Mouse (Mus musculus) ovary, postnatal 14 days (tissue): ENCODE results near the gene Pth2r.

Experiments
- DNase-seq: peaks from one replicate; pipeline ENCODE4 v3.0.0; 2022; ENCODE audit warnings: low spot score

Gene Pth2r

DNA sequence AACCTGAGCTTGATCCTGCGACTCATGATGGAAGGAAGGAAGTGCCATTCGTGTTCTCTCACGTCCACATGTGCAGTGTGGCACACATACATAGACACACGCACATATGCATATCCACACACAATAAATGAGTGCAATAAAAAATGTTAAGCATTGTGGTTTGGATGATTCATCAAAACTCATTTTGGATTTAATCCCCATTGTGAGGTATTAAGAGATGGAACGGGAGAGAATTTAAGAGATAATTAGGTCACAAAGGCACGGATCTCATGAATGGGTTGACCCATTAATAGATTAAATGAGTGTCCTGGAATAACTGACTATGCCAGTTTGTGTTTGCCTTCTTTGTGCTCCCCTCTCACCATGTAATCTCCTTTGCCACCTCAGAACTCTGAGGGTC is at the start of gene Pth2r:
Pth2r (plus strand) TSS at position 301 of the 400 bp plus-strand sequence.
- DNase-seq = no peak

DNA sequence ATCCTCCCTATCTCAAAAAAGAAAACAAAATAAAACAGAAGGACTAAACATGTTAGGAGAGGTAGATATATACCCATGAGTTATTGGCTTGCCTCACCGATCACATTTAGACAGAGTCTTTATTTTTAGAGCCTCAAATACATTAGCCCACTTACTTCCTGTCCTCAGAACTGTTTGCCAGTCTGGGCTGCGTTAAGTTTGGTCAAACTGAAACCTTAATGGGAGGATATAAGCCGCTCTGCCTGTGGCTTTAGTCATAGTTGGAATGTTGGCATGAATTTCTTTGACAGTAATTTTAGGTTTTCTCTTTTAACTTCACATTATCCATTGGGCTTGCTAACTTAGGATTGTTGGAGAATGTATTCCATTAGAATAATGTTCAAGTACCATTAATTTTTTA is 44.1 kb upstream of the Pth2r start:
- no peak for DNase-seq

DNA sequence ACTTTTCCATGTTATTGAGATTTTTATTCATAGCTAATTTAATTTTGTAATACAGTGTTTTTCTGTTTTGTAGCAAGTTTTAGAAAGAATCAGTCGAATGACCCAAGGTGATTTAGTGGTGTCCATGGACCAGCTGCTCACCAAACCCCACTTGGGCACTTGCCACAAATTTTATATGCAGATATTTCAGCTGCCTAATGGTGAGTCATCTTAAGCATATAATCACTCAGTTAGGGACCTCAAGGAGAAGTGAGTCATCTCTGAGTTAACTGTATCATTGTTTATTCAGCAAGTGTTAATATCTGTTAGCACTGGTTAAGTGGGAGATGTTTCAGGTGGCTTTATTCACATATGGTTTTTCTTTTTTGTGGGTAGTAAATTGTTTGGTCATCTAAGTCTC is 36.2 kb upstream of the Pth2r start:
- no peak for DNase-seq

DNA sequence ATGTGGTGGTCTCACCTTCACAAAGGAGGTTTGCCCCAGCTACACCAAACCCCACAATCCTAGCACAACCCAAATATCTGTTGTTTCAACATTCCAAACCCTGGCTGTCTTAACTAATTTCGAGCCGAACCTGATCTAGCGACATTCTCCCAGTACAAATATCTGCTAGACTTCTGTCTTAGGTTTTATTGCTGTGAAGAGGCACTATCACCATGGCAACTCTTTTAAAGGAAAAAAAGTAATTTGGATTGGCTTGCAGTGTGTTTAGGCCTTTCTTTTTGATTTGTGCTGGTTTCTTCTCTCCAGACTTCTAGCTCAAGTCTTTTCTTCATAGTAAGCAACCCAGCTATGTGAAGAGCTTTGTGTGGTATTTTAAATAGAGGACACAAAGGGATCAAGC is 1.4 kb upstream of the Pth2r start:
- DNase-seq = no peak

DNA sequence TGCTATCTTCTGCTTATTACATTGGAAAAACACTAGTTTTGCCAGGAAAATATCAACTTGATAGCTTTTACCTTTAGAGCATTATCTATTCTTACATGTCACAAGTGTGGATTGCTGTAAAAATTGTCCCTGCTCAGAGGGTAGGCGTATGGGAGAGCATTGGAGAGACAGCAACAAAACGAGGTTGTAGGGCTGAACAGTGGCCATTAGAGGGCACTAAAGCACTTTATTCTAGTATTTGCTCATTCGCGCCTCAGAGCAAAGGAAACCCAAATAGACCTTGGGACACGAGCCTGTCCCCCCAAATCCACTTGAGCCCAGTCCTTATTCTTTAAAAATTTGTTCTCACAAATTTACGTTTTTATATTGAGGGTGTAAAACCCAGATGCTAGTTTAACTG is 910 bp downstream of the Pth2r start:
- DNase-seq = peak; percentile 13

DNA sequence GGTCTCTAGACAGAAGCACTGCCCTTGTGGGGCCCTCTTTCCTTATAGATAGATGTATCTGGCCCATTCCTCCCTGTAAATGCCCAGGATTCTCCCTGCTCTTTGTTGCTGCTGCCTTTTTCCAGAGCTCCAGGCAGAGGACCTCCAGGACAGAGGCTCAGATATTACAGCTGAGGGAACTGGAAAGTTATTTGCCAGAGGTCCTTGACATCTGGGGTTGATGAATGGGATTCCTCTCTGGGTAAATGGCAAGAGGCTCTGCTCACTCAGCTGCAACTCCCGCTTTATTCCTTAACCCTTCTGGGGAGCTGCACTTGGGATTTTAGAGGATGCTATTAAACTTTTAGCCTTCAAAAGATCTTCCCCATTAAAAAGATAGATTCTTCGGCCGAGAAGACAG is 26.6 kb downstream of the Pth2r start:
- no peak for DNase-seq

DNA sequence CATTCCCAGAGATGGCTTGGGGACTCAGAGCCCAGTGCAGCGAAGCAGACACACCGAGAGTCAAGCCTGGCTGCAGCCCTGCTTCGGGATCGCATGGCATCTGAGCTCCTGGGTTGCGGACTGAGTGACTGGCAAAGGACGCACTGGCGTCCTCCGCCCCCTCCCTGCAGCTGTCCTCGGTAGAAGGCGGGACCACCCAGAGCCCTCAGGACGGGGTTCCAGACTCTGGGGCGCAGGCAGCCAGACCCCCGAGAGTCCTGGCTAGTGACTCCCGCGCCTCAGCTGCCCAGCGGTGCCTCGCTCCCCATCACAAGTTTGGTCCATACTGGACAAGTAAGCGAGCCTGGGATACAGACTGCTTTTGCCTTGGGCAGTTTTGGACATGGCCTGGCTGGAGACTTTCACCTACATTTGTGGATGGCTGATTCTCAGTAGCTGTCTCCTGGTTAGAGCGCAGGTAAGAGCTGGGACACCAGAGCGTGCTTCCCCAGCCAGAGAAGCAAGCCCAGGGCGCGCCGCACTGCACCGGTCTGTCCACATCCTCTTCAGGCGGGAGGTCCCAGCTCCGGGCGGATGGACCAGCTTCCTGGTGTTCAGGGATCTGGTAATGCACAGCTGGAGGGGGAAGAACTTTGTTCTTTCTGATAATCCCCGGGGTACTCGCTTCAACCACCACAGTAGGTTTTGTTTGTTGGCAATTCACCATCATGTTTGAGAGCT is 29.5 kb downstream of the Pth2r start:
- DNase-seq = no peak

DNA sequence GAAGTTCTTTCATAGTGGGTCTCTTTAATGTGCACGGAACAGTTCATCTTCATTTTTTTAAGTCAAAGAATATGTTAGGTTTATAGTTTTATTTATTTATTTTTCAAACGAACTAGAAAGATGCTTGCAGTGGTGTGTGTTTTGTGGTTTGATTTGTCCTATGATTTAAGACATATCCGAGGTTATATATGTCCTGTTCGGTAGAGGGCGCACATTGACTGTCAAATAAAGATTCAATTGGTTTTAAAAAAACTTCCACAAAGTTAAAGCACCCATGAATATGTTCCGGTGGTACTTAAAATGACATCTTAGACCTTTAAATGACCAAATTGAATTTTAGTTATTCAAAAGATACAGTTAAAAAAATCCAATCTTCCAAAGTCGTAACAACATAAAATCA is 30.3 kb downstream of the Pth2r start:
- peak; percentile 19 for DNase-seq

DNA sequence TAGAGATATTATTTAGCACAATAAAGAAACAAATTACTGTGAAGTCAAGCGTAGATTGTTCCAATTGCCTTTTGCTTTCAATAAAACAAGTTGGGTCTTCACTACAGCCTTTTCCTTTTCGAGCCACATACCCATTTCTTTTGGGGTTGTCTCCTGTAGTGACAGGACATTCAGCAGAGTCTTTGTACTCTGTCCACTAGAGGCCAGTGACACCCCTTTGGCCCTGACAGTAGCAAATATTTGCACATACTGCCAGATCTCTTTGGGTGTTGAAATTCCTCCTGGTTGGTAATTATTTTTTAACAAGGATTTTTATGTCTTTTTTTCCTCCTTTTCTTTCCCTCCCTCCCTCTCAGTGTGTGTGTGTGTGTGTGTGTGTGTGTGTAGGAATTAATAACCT is 31.0 kb downstream of the Pth2r start:
- no peak for DNase-seq

DNA sequence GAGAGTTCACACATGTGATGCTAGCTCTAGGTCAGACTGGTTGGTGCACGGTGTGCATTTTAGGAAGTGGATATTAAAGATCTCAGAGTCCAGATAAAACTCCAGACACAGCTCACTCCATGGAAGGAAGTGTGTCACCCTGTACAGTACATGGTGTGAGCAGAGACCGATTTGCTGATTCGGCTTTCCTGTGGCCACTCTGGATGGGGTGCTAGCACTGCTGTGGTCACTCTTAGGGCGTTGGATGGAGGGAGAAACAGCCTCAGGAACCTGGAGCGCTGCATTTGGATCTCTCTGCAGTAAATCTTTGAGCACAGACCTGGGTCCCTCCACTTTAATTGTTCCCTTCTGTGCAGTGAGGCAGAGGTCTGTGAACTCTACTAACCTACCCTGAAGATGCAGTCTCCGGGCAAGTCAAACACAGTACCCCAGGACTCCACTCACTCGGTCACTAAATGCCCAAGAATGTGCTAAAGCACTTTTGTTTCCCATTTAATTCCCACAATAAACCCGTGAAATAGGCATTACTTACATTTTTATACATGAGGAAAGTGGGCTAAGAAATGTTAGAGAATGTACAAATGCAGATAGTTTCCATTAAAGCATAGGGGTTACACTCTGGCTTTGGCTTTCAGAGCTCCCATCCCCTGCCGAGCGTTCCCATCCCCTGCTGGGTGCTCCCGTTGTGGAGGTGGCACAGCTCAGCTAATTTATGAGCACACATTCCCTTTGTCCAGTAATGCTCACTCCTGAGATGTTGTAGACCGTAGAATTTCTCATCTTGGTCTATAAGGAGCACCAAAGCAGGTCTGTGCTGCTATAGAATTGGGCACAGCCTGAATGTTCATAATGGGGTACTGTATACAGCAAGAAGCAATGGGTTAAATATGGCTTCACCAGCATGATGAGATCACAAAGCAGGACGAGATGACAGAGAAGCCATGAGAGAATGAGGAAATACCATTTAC is 32.5 kb downstream of the Pth2r start:
- no peak for DNase-seq

DNA sequence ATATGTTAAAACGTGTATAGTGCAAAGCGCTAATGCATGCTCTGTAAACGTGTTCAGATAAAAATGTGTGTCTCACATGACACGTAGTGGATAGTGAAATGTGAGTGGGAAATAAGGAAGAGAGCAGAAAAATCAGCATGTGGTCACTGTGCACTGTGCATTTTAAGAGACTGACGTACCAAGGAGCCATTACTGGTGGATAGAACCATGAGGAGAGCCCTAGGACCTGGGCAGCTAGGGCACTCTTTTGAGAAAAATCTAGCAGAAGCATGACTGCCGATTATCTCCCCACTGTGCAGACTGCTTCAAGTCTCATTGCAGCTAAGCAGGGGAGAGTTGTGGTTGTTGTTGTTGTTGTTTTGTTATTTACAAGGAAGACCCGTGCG is 33.2 kb downstream of the Pth2r start:
- no peak for DNase-seq

DNA sequence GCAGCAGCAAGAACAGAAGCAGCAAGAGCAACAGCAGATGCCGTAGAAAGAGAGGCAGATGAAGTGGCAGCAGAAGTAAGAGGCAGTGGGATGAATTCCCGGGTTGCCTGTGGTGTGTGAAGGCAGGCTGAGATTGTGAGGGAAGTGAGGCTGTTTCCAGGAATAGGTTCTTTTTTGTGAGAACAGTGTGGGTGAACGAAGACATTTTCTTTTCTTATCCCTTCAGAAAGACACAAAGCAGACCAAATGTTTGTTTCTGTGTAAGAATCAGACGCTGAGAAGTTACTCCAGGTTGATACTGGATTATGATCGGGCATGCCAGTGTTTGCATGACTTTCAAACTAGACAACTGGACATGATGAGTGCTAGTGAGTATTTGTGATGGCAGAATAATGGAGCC is 52.2 kb downstream of the Pth2r start:
- DNase-seq = no peak

DNA sequence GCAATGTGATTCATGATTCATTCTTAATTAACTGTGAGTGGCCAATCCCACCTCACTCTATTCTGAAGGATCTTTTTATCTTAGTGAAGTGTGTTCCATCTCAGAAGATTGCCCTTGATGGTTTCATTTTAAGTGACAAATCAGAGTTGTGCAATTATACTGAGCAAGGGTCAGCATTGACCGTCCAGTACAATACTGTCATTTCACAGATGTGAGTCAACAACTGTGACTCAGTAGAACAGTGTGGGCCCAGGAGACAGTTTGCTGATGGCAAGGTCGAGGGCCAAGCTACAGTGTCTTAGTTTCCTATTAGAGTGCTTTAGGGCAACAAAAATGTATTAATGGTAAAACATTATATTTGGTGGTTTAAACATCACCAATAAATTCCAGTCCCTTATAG is 55.9 kb downstream of the Pth2r start:
- DNase-seq = no peak

DNA sequence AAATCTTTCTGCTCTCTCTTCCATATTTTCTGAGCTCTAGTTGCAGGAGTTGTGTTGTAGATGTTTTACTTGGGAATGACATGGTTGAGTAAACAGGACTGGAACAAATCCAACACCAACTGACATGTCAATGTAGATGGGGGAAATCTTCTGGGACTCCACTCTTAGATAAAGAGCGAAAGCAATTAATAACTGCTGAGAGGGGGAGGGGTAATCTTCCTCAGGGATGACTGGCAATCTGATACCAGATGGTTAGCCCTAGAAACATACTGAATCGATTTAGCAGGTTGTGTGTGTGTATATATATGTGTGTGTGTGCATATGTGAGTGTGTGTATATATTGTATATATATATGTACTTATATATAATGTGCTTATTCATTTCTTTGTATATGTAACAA is 58.4 kb downstream of the Pth2r start:
- no peak for DNase-seq

DNA sequence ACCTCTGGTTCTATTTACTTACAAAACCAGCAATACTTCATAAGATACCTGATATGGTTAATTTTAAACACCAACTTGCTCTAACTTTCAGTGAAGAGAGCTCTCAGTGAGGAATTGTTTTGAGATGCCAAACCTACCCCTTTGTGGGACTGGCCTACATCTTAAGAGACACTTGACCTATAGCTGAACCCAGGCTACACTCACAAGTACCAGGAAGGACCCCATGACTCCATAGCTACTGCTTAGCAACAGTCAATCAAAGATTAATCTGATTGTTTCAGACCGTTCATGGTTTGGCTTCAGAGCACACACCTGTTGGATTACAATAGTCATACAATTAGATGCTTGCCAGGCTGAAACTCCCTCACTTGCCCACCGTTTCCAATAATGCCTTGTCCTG is 71.1 kb downstream of the Pth2r start:
- DNase-seq = no peak

DNA sequence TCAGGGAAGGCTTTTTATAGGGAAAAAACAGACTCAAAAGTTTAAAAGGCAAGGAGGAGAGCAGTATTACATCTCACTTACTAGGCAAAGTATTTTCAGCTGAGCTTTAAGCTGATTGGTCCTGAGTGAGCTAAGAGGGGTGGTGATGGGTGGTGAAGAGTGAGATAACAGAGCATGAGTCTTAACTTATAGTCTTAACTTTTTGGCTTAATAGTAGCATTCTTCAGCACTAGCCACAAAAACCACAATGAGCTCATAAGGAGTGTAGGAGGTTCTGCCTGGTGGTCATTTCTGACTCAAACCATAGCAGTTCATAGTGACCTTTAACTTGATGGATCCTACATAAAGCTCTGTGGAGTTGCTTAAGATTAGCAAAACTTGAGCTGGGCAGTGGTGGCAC is 72.3 kb downstream of the Pth2r start:
- no peak for DNase-seq

DNA sequence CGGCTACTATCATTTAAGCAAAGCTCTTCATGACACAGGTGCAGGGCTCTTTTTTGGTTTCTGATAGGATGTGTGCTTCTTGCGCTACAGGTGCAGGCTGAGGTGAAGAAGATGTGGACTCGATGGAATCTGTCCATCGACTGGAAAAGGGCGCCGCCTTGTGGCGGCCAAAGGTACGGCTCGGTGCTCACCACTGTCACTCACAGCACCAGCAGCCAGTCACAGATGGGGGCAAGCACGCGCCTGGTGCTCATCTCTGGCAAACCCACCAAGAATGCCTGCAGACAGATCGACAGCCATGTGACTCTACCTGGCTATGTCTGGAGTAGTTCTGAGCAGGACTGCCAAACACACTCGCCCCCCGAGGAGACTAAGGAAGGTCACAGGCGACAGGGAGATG is 106.5 kb downstream of the Pth2r start:
- DNase-seq = peak; percentile 8

DNA sequence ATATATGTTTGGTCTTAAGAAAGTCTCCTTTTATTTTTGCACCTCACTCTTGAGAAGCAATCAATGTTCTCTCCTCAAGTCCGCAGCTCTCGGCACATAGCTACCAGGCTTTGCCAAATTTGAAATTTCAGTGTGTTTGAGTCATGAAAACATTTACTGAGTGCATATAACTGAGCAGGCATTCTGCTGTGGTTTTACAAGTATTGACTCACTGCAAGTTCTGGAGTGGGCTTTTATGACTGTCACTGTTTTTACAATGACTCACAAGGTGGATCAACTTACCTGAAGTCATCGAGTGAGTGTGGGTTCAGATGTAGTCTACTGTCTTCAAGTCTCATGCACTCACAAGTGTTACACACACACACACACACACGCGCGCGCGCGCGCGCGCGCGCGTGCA is 107.8 kb downstream of the Pth2r start:
- no peak for DNase-seq

DNA sequence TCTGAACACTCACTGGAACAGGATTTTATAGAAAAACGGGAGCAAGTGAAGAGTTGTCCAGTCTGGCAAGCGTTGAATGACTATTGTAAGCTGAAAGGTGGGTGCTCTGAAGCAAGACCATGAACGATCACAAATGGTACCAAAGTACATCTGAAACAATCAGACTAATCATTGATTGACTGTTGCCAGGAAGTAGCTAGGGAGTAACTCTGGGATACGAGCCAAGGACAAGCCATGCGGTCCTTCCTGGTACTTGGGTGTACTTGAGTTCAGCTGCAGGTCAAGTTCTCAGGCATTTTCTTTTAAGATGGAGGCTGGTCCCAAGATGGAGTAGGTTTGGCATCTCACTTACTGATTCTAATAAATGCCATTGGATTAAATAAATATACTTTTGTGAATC is 125.6 kb downstream of the Pth2r start:
- DNase-seq = no peak

DNA sequence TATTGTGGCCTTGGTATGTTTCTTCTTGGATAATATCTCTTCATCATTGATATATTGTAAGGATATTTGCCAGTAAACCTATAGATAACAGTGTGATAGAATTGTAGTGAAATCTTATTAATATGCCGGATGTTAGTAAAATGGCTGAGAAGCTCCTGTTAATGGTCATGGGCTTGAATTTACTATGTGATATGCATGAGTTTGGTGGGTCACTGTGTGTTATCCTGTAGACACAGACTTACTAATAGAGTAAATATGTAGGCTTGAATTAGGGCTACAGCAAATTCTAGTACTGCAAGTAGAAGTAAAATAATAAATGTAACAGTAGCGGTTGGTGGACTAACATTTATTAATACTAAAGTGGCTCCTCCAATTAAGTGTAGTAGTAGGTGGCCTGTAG is 139.1 kb downstream of the Pth2r start:
- no peak for DNase-seq

DNA sequence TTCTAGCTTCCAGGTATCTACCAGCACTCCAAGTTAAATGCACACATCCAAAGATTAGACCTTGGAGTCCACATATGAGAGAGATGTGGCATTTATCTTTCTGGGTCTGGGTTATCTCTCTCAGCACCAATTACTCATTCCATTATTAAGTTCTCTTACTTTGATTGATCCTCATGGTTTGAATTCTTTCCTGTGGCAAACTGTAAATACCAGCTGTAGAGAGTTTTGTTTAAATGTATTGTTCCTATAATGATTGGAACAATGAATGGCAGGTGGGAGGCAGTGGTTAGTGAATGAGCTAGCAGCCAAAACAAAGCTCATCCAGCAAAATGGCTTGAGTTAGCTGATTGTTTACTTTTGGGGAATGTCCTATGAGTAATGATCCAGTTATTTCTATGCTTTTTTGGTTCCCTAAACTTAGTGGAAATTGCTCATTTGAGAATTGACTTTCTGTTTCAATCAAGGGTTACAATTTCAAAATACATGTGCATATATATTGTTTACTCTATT is 140.7 kb downstream of the Pth2r start:
- DNase-seq = no peak
